Mouse (Mus musculus) kidney, adult 2 months (tissue): ENCODE results near the gene Fam135a. TPM values are rescaled to one million over a fixed set of nuclear protein-coding genes. Genes with fewer than 3 reads are reported as not detected.

Experiments
- DNase-seq: peaks from one replicate; pipeline ENCODE4 v3.0.0; 2021
- H3K27ac ChIP-seq: fragments of 200-500 bp; 2 replicates; pipeline ENCODE4 v1.5.1; 2012; ENCODE audit warnings: low read depth, low read length, control low read depth, inconsistent platforms; ENCODE audit not compliant: insufficient read depth
- H3K27me3 ChIP-seq: fragments of 200-500 bp; replicated peaks from 2 replicates; pipeline ENCODE4 v1.6.1; 2012; ENCODE audit warnings: mild to moderate bottlenecking, moderate library complexity, low read length, inconsistent platforms; ENCODE audit not compliant: control insufficient read depth, insufficient read depth
- H3K36me3 ChIP-seq: fragments of 200-500 bp; 2 replicates; pipeline ENCODE4 v1.6.1; 2012; ENCODE audit warnings: mild to moderate bottlenecking, moderate library complexity, low read length, inconsistent platforms; ENCODE audit not compliant: control insufficient read depth, insufficient read depth
- H3K4me1 ChIP-seq: fragments of 200-500 bp; 2 replicates; pipeline ENCODE4 v1.6.1; 2011; ENCODE audit warnings: low read length; ENCODE audit not compliant: control insufficient read depth, insufficient read depth
- H3K4me3 ChIP-seq: fragments of 200-500 bp; 2 replicates; pipeline ENCODE4 v1.5.1; 2011; ENCODE audit warnings: mild to moderate bottlenecking, low read depth, low read length, control low read depth; ENCODE audit not compliant: insufficient read depth
- CTCF ChIP-seq: fragments of 200-500 bp; conservative IDR thresholded peaks from 2 replicates; pipeline ENCODE4 v1.5.1; 2011; ENCODE audit warnings: low read depth, mild to moderate bottlenecking, control low read depth, low read length, moderate library complexity, mixed read lengths; ENCODE audit not compliant: insufficient read depth, insufficient read length
- POLR2A ChIP-seq: fragments of 200-500 bp; IDR thresholded peaks from one replicate; pipeline ENCODE4 v1.6.1; 2011; ENCODE audit warnings: low read depth, low read length, control low read depth
- WGBS: fragments of 180-500 bp; shearing (Covaris S2); methylation state at CpG from one replicate; pipeline ENCODE4 v1.1.7; 2018; 5-methylcytosine and 5-hydroxymethylcytosine counted together
- polyA plus RNA-seq: library from polyadenylated mRNA; depleted of rRNA; stranded (reverse); fragments of >200 nt; gene quantifications from 2 replicates; pipeline ENCODE4 v1.2.3, GENCODE M21; 2012

Fam135a gene
- polyA plus RNA-seq, 1 experiment = 7.0 TPM

DNA sequence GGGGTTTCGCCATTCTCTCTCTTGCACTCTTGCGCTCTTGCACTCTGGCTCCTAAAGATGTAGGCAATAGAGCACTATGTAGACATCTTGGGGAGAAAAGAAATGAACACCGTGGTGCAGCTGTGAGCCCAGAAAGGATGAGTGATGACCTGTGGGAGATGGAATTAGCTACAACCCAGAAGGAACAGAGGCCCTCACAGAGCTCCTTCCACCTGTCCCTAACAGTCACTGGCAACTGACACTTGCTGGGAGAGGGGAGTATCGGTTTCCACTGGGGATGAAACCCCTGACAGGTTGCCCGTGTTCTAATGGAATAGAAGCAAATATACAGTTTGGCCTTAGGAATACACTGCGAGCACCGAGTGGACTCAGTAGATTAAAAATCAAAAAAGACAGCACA lies 31.3 kb downstream of the Fam135a start:
- 79% methylated on average over 7 of the region's 7 CpGs for WGBS
- H3K36me3 ChIP-seq = no peaks in the 10 kb centered on the region; the same call in none of the 2 replicates
- H3K4me1 ChIP-seq = no peaks in the 10 kb centered on the region
- no peak overlapping the region for H3K27ac ChIP-seq
- DNase-seq = no peak
- no peak overlapping the region for H3K4me3 ChIP-seq
- no peaks in the 10 kb centered on the region for H3K27me3 ChIP-seq
- TF ChIP-seq CTCF (no peak), POLR2A (no peak)

DNA sequence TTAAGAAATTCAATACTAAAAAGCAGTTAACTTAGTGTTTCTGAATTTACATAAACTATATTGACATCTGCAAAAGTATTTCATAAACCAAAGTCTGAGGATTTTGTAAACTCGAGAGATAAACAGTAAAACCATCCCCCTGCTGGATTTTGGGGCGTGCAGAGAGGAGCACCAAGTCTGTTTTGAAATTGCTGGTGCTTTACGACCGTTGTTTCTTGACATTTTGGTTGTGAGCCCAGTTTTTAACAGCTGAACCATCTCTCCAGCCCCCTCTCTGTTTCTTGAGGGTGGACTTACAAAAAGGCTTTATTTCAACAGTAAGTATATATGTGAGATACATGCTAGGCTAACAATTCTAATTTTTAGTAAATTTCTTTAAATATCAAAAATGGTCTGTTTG lies 33.4 kb downstream of the Fam135a start:
- WGBS = 78% methylated on average over 4 of the region's 4 CpGs
- Histone ChIP-seq H3K27ac (no peak overlapping the region), H3K27me3 (no peaks in the 10 kb centered on the region), H3K4me3 (no peak overlapping the region), H3K4me1 (no peaks in the 10 kb centered on the region), H3K36me3 (no peaks in the 10 kb centered on the region; the same call in 1 of the 2 replicates)
- TF ChIP-seq CTCF (no peak), POLR2A (no peak)
- no peak for DNase-seq

DNA sequence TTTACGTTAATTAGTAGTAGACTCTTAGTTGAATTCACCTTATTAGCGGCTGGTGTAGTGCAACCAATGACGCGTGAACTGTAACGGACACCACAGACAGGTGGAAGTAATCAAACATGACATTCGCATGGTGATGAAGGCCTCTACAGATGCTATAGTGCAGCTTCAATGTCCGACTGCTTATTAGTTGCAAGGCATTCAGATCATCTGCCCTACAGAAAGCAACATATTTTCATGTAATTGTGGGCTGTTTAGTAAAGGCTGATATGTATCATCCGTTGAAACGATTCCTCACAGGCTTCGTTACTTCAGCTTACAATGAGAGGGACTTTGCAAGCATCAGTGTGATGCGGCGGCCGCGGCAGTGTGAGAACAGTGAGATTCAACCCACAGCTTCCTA lies 44.4 kb downstream of the Fam135a start:
- H3K27me3 ChIP-seq = no peaks in the 10 kb centered on the region
- WGBS = 74% methylated on average over 14 of the region's 14 CpGs

DNA sequence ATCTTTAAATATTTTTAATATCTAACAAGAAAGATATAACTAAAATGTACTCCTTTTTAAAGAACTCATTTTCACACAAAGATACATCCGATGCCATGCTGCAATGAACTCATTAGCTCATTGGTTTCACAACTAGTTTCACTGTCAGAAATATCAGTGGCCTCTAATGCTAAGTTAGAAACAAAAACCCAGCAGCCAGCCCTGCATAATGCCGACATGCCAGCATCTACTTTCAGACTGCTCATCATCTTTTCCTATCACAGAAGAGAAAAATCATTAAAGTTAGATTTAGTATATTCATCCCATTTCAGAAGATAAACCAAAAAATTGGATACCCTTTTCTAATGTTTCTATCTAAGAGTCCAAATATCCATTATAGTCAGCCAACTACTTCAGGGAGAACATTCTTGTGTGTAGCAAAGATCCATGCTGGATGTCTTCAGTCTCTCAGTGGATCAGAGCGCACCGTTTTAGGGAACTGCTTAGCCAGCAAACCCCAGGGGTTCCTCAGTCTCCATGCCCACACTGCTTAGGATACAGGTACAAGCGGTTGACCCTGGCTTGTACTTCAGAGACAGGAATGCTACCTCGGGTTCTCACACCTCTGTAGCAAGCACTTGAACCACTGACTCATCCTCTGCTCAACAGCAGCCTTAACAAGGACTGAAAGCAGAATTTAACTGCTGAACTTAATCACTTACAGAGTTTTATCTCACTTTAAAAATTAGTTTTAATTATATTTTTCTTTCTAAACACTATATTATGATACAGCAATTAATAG lies 53.2 kb downstream of the Fam135a start:
- no peak for DNase-seq
- Histone ChIP-seq H3K4me3 (no peak overlapping the region), H3K36me3 (no peaks in the 10 kb centered on the region; the same call in 1 of the 2 replicates), H3K4me1 (no peaks in the 10 kb centered on the region), H3K27me3 (no peaks in the 10 kb centered on the region), H3K27ac (no peak overlapping the region)
- TF ChIP-seq CTCF (no peak), POLR2A (no peak)
- 75% methylated on average over 6 of the region's 6 CpGs for WGBS

More for the DNA sequence above, 44.4 kb downstream of the Fam135a start:
- no peak for TF ChIP-seq POLR2A
- TF ChIP-seq CTCF = no peak
- DNase-seq = no peak
- H3K4me3 ChIP-seq = no peak overlapping the region
- H3K4me1 ChIP-seq = no peaks in the 10 kb centered on the region
- peaks cover 4% of the 10 kb centered on the region for H3K36me3 ChIP-seq
- H3K27ac ChIP-seq = no peak overlapping the region

DNA sequence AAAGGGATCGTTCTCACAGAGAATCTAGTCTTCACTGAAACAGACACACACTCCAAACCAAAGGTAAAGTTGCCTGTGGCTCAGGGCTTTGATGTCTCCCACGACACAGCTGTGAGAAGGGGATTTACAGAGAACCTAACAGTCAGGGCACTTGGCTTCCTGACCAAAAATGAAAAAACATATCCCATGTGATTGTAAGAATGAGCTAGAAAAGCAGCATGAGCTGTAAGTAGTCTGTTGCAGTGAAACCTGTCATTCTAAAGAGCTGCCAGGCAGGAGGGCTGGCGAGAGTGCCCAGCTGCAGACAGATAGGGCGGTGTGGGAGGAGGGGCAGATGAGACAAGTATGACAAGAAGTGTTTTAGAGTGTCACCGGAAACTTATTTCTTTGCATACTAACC lies 54.5 kb downstream of the Fam135a start:
- H3K4me3 ChIP-seq = no peak overlapping the region
- H3K4me1 ChIP-seq = no peaks in the 10 kb centered on the region
- no peaks in the 10 kb centered on the region for H3K27me3 ChIP-seq
- H3K36me3 ChIP-seq = no peaks in the 10 kb centered on the region
- 87% methylated on average over 5 of the region's 5 CpGs for WGBS
- H3K27ac ChIP-seq = no peak overlapping the region
- DNase-seq = no peak
- TF ChIP-seq CTCF (no peak), POLR2A (no peak)

DNA sequence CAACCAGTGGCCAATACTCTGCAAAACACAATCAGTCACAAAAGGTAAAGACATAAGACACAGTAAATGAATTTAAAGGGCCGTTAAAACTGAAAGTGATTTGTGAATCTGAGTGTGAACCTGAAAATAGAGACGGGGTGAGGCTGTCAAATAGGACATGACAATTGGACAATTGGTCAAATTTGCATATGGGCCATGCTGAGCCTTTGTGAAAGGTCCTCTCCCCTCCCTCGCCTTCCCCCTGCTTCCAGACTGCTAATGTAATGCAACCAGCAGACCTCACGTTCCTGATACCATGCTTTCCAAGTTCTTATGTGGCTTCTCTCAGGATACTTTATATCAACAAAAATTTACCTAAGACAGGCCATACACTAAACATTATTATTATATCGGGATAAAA lies 57.1 kb downstream of the Fam135a start:
- 81% methylated on average over 5 of the region's 5 CpGs for WGBS
- Histone ChIP-seq H3K36me3 (no peaks in the 10 kb centered on the region), H3K4me3 (no peak overlapping the region), H3K4me1 (no peaks in the 10 kb centered on the region), H3K27me3 (no peaks in the 10 kb centered on the region), H3K27ac (no peak overlapping the region)
- no peak for TF ChIP-seq CTCF
- no peak for TF ChIP-seq POLR2A
- no peak for DNase-seq

DNA sequence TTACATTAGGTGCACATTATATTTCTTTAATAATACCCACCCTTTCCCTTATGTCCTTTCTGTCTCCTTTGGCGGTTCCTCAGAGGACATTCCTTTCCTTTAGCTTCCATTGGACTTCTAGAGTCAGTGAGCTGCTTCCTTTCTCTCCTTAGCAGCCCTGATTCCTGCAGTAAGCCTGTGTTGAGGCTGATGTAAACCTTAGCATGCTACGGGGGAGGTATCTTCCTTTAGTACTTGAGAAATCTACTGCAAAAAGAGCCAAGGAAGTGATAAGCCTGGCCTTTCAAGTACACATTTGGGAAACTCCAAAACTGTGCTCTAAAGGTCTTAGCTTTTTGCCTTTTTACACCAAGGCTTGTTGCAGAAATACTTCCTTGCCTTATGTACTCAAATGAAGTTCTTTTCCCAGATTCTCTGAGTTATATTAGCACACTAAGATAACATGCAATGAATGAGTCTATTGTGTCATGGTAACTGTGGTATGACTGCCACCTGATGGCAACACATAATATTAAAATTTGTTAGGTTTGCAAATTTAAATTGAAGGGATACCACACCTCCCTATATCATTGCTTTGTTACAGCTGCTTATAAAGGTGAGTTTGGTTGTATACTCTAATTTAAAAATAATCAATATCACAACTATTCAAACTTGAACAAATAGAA lies 66.2 kb downstream of the Fam135a start:
- DNase-seq = no peak
- Histone ChIP-seq H3K36me3 (peaks cover 3% of the 10 kb centered on the region; the same call in 1 of the 2 replicates), H3K27ac (no peak overlapping the region), H3K4me1 (no peaks in the 10 kb centered on the region), H3K4me3 (no peak overlapping the region), H3K27me3 (no peaks in the 10 kb centered on the region)
- WGBS = 90% methylated on average over 2 of the region's 2 CpGs
- TF ChIP-seq CTCF (no peak), POLR2A (no peak)
